In genomic region chrX:126600360-126600759, GRCm38 (mm10) we compare ENCODE assay signal across 26 mouse cellular contexts.
DNase-seq lines count a peak whose midpoint lies in the region; ATAC-seq and TF ChIP-seq lines count a peak whose summit lies in the region.
"Had no signal": no experiment of that assay in that cellular context is flagged by ENCODE, and none has a peak within 500 bp of the region (broad histone marks: within the 10 kb centered on the region; RNA-seq: fewer than 3 reads in every experiment).

No protein-coding gene starts in this region.

- no peaks in the 10 kb centered on the region for H3K27me3 ChIP-seq in MEL (ENCODE audit: control insufficient read depth in 1 of 2, insufficient read depth in 2 of 2, low read length in 2 of 2)
- H3K27me3 ChIP-seq in forebrain, embryonic 16.5 days (replicated peaks; ENCODE audit: control insufficient read depth, insufficient read depth, low read length): no peaks in the 10 kb centered on the region
- H3K27me3 ChIP-seq: embryonic facial prominence, embryonic 12.5 days; embryonic facial prominence, embryonic 15.5 days; hindbrain, embryonic 12.5 days; hindbrain, embryonic 15.5 days had no signal

- no peaks in the 10 kb centered on the region for H3K79me2 ChIP-seq in MEL (ENCODE audit: control insufficient read depth, insufficient read depth, low read length, poor library complexity)

- peak; percentile 21 for DNase-seq in 3T3-L1 (ENCODE audit: low read depth, low spot score)
- DNase-seq in A20 (ENCODE audit: low read depth, low spot score): peak; percentile 77
- peak; percentile 34 for DNase-seq in MEL (ENCODE audit: low read depth, low spot score)
- peak; percentile 1 for DNase-seq in ZHBTc4 (ENCODE audit: low read depth, low spot score)
- DNase-seq in layer of hippocampus, adult 11-12 months (ENCODE audit: low spot score): no peak
- DNase-seq in right cerebral cortex, postnatal 4 days: no peak
- DNase-seq in testis, postnatal 14 days (ENCODE audit: low spot score): no peak
- DNase-seq: adrenal gland, adult 2 months; adrenal gland, postnatal 14 days; B cell, adult 2 months; cerebellum, adult 11-12 months; cerebellum, adult 8-10 months; cerebellum, postnatal 10 days; cerebellum, postnatal 36 days; gastrocnemius, postnatal 10 days; gastrocnemius, postnatal 36 days; heart, adult 2 months; kidney, adult 2 months had no signal

- peak in 1 of 3 experiments; percentile 52; a peak in 2 of 6 replicates for TF ChIP-seq CTCF in MEL (IDR thresholded peaks at IDR 0.05 in 2 of 3, conservative IDR thresholded peaks at IDR 0.05 in 1 of 3; ENCODE audit: control insufficient read depth in 1 of 3, insufficient read depth in 1 of 3, low read depth in 2 of 3, low read length in 3 of 3, poor library complexity in 1 of 3, severe bottlenecking in 1 of 3)

- no peaks in the 10 kb centered on the region for H3K9me3 ChIP-seq in MEL (replicated peaks; ENCODE audit: insufficient read depth, low read length)
- H3K9me3 ChIP-seq in forebrain, embryonic 16.5 days (ENCODE audit: control insufficient read depth, low read length): no peaks in the 10 kb centered on the region
- H3K9me3 ChIP-seq: embryonic facial prominence, embryonic 12.5 days; embryonic facial prominence, embryonic 15.5 days; heart, embryonic 10.5 days; hindbrain, embryonic 12.5 days; hindbrain, embryonic 15.5 days had no signal

- H3K36me3 ChIP-seq in MEL (ENCODE audit: control insufficient read depth in 1 of 2, insufficient read depth in 2 of 2, low read length in 2 of 2): no peaks in the 10 kb centered on the region
- H3K36me3 ChIP-seq in forebrain, embryonic 16.5 days (ENCODE audit: control insufficient read depth, insufficient read depth): no peaks in the 10 kb centered on the region
- H3K36me3 ChIP-seq: embryonic facial prominence, embryonic 12.5 days; embryonic facial prominence, embryonic 15.5 days; heart, embryonic 10.5 days; hindbrain, embryonic 12.5 days; hindbrain, embryonic 15.5 days had no signal

- peak; percentile 61 for TF ChIP-seq RAD21 in MEL (IDR thresholded peaks at IDR 0.05; ENCODE audit: low read depth, low read length)

- no peak overlapping the region for H3K4me2 ChIP-seq in forebrain, embryonic 16.5 days (ENCODE audit: low read length)
- H3K4me2 ChIP-seq: embryonic facial prominence, embryonic 12.5 days; embryonic facial prominence, embryonic 15.5 days; hindbrain, embryonic 12.5 days; hindbrain, embryonic 15.5 days had no signal

- TF ChIP-seq POLR2A in MEL (IDR thresholded peaks at IDR 0.05; ENCODE audit: control insufficient read depth in 1 of 2, insufficient read depth in 1 of 2, low read depth in 1 of 2, low read length in 2 of 2, poor library complexity in 1 of 2): no peak

- 47% methylated on average over 3 of the region's 3 CpGs for WGBS in forebrain, embryonic 16.5 days

- H3K4me3 ChIP-seq in MEL (ENCODE audit: control insufficient read depth in 1 of 2, insufficient read depth in 1 of 2, low read depth in 2 of 2, low read length in 2 of 2): no peak overlapping the region
- no peak overlapping the region for H3K4me3 ChIP-seq in forebrain, embryonic 16.5 days (replicated peaks; ENCODE audit: low read length)
- H3K4me3 ChIP-seq: embryonic facial prominence, embryonic 12.5 days; embryonic facial prominence, embryonic 15.5 days; heart, adult 2 months; heart, embryonic 10.5 days; hindbrain, embryonic 12.5 days; hindbrain, embryonic 15.5 days had no signal

- H3K9ac ChIP-seq in MEL (ENCODE audit: control insufficient read depth, low read depth, low read length, poor library complexity, severe bottlenecking): no peak overlapping the region
- H3K9ac ChIP-seq in forebrain, embryonic 16.5 days (replicated peaks; ENCODE audit: low read depth, low read length): no peak overlapping the region
- H3K9ac ChIP-seq: embryonic facial prominence, embryonic 12.5 days; embryonic facial prominence, embryonic 15.5 days; hindbrain, embryonic 12.5 days; hindbrain, embryonic 15.5 days had no signal

- TF ChIP-seq EP300 in MEL (IDR thresholded peaks at IDR 0.05; ENCODE audit: low read depth in 1 of 2, low read length in 2 of 2): no peak

- H3K4me1 ChIP-seq in MEL (ENCODE audit: control insufficient read depth in 1 of 2, insufficient read depth in 2 of 2, low read length in 2 of 2): no peaks in the 10 kb centered on the region
- H3K4me1 ChIP-seq in forebrain, embryonic 16.5 days (replicated peaks; ENCODE audit: control insufficient read depth, insufficient read depth, low read length): no peaks in the 10 kb centered on the region
- H3K4me1 ChIP-seq: embryonic facial prominence, embryonic 12.5 days; embryonic facial prominence, embryonic 15.5 days; heart, embryonic 10.5 days; hindbrain, embryonic 12.5 days; hindbrain, embryonic 15.5 days had no signal

- ATAC-seq in forebrain, embryonic 16.5 days: no peak
- ATAC-seq: forebrain, embryonic 14.5 days; intestine, postnatal 0 days had no signal

- H3K27ac ChIP-seq in MEL (ENCODE audit: control insufficient read depth, low read depth, low read length): no peak overlapping the region
- H3K27ac ChIP-seq in forebrain, embryonic 16.5 days (ENCODE audit: low read length): no peak overlapping the region
- H3K27ac ChIP-seq: embryonic facial prominence, embryonic 12.5 days; embryonic facial prominence, embryonic 15.5 days; heart, adult 2 months; heart, embryonic 10.5 days; hindbrain, embryonic 12.5 days; hindbrain, embryonic 15.5 days had no signal

TF ChIP-seq in MEL, 35 proteins besides CTCF, POLR2A, EP300 and RAD21:
- TF ChIP-seq ZC3H11A (IDR thresholded peaks at IDR 0.05; ENCODE audit: low read depth, low read length) (peak; percentile 35; the same call in 1 of the 2 replicates), MYB (IDR thresholded peaks at IDR 0.05; ENCODE audit: low read depth, low read length) (no peak), SMC3 (IDR thresholded peaks at IDR 0.05; ENCODE audit: low read depth, low read length) (peak; percentile 44)

Comparison
In these comparisons a context has a peak if more than half of its experiments do, and no peak if none do; other contexts are left out.
1. DNase-seq: peak in 3T3-L1 (single experiment), A20 (single experiment), MEL (single experiment) and ZHBTc4 (single experiment); none in layer of hippocampus, adult 11-12 months (single experiment), right cerebral cortex, postnatal 4 days (single experiment) and testis, postnatal 14 days (single experiment).